Mouse (Mus musculus) MEL (cell line): ENCODE data around the gene Mtfp1. TPM values are rescaled to one million over a fixed set of nuclear protein-coding genes. Genes with fewer than 3 reads are reported as not detected.
"Not testable (repeated sequence)": the region's sequence is repeated elsewhere in the genome, so short reads cannot be mapped to it uniquely, and the experiment has no call there.

Source experiments
- DNase-seq: peaks from one replicate; pipeline ENCODE4 v3.0.0; 2011; ENCODE audit warnings: low read depth, low spot score
- H3K27ac ChIP-seq: 2 replicates; pipeline ENCODE4 v1.5.1; 2012; ENCODE audit warnings: low read depth, mild to moderate bottlenecking, control low read depth, low read length, moderate library complexity; ENCODE audit not compliant: control insufficient read depth
- H3K27me3 ChIP-seq, 2 experiments: fragments of 150-350 bp in 1 of 2; sonication (generic) in 1 of 2; 2 replicates each; pipeline ENCODE4 v1.6.1; 2012; ENCODE audit warnings: low read length in 2 of 2, mild to moderate bottlenecking in 2 of 2, improper control_type of control experiment in 1 of 2, moderate library complexity in 1 of 2; ENCODE audit not compliant: insufficient read depth in 2 of 2, control insufficient read depth in 1 of 2
- H3K36me3 ChIP-seq, 2 experiments: 2 replicates each; pipeline ENCODE4 v1.6.1; 2012 to 2014; ENCODE audit warnings: low read length in 2 of 2, improper control_type of control experiment in 1 of 2, inconsistent platforms in 1 of 2, mild to moderate bottlenecking in 1 of 2; ENCODE audit not compliant: insufficient read depth in 2 of 2, control insufficient read depth in 1 of 2
- H3K4me1 ChIP-seq, 2 experiments: fragments of 150-350 bp in 1 of 2; sonication (generic) in 1 of 2; 2 replicates each; pipeline ENCODE4 v1.6.1; 2012; ENCODE audit warnings: low read length in 2 of 2, improper control_type of control experiment in 1 of 2, mild to moderate bottlenecking in 1 of 2; ENCODE audit not compliant: insufficient read depth in 2 of 2, control insufficient read depth in 1 of 2
- H3K4me3 ChIP-seq, 2 experiments: fragments of 150-350 bp in 1 of 2; sonication (generic) in 1 of 2; 2 replicates each; pipeline ENCODE4 v1.5.1; 2012; ENCODE audit warnings: low read depth in 2 of 2, low read length in 2 of 2, mild to moderate bottlenecking in 2 of 2, moderate library complexity in 2 of 2, control low read depth in 1 of 2, improper control_type of control experiment in 1 of 2; ENCODE audit not compliant: control insufficient read depth in 1 of 2, insufficient read depth in 1 of 2
- H3K79me2 ChIP-seq: 2 replicates; pipeline ENCODE4 v1.6.1; 2012; ENCODE audit warnings: mild to moderate bottlenecking, low read length, moderate library complexity; ENCODE audit not compliant: control insufficient read depth, poor library complexity, insufficient read depth
- H3K9ac ChIP-seq: 2 replicates; pipeline ENCODE4 v1.6.1; 2012; ENCODE audit warnings: low read depth, mild to moderate bottlenecking, control low read depth, low read length, moderate library complexity; ENCODE audit not compliant: control insufficient read depth, poor library complexity, severe bottlenecking
- H3K9me3 ChIP-seq: fragments of 150-350 bp; sonication (generic); replicated peaks from 2 replicates; pipeline ENCODE4 v1.6.1; 2012; ENCODE audit warnings: mild to moderate bottlenecking, low read length, improper control_type of control experiment, moderate library complexity; ENCODE audit not compliant: insufficient read depth
- CHD2 ChIP-seq: IDR thresholded peaks from 2 replicates; pipeline ENCODE4 v1.6.1; 2011; ENCODE audit warnings: low read length, improper control_type of control experiment
- CTCF ChIP-seq, 3 experiments: IDR thresholded peaks in 2 of 3; conservative IDR thresholded peaks in 1 of 3; 2 replicates each; pipeline ENCODE4 v1.5.1; 2011 to 2012; ENCODE audit warnings: low read length in 3 of 3, low read depth in 2 of 3, mild to moderate bottlenecking in 2 of 3, improper control_type of control experiment in 1 of 3, inconsistent platforms in 1 of 3, mixed read lengths in 1 of 3, moderate library complexity in 1 of 3; ENCODE audit not compliant: control insufficient read depth in 1 of 3, insufficient read depth in 1 of 3, poor library complexity in 1 of 3, severe bottlenecking in 1 of 3
- E2F4 ChIP-seq: IDR thresholded peaks from 2 replicates; pipeline ENCODE4 v1.6.1; 2011; ENCODE audit warnings: low read depth, low read length, improper control_type of control experiment, borderline replicate concordance
- ELF1 ChIP-seq: IDR thresholded peaks from 2 replicates; pipeline ENCODE4 v1.6.1; 2014; ENCODE audit warnings: low read depth, mild to moderate bottlenecking, inconsistent platforms, low read length, improper control_type of control experiment, moderate library complexity
- EP300 ChIP-seq, 2 experiments: IDR thresholded peaks; 2 replicates each; pipeline ENCODE4 v1.6.1; 2011; ENCODE audit warnings: improper control_type of control experiment in 2 of 2, low read length in 2 of 2, low read depth in 1 of 2, mild to moderate bottlenecking in 1 of 2
- ETS1 ChIP-seq: IDR thresholded peaks from 2 replicates; pipeline ENCODE4 v1.6.1; 2012; ENCODE audit warnings: low read depth, mild to moderate bottlenecking, inconsistent platforms, low read length, improper control_type of control experiment, moderate library complexity
- GABPA ChIP-seq: IDR thresholded peaks from 2 replicates; pipeline ENCODE4 v1.6.1; 2012; ENCODE audit warnings: low read depth, mild to moderate bottlenecking, inconsistent platforms, low read length, improper control_type of control experiment, moderate library complexity
- GATA1 ChIP-seq: IDR thresholded peaks from 2 replicates; pipeline ENCODE4 v1.6.1; 2011; ENCODE audit warnings: low read depth, low read length, improper control_type of control experiment
- KAT2A ChIP-seq: conservative IDR thresholded peaks from 2 replicates; pipeline ENCODE4 v1.6.1; 2012; ENCODE audit warnings: low read depth, low read length, improper control_type of control experiment, inconsistent platforms
- MAFK ChIP-seq: IDR thresholded peaks from 2 replicates; pipeline ENCODE4 v1.6.1; 2011; ENCODE audit warnings: low read depth, mild to moderate bottlenecking, low read length, improper control_type of control experiment, borderline replicate concordance
- MAX ChIP-seq: IDR thresholded peaks from 2 replicates; pipeline ENCODE4 v1.6.1; 2011; ENCODE audit warnings: low read length, improper control_type of control experiment
- MEF2A ChIP-seq: IDR thresholded peaks from 2 replicates; pipeline ENCODE4 v1.6.1; 2014; ENCODE audit warnings: low read depth, mild to moderate bottlenecking, inconsistent platforms, low read length, improper control_type of control experiment; ENCODE audit not compliant: poor library complexity, insufficient replicate concordance, severe bottlenecking; ENCODE audit errors: extremely low read depth
- MXI1 ChIP-seq: IDR thresholded peaks from 2 replicates; pipeline ENCODE4 v1.6.1; 2011; ENCODE audit warnings: mild to moderate bottlenecking, low read depth, low read length, improper control_type of control experiment
- NELFE ChIP-seq: IDR thresholded peaks from 2 replicates; pipeline ENCODE4 v1.6.1; 2011; ENCODE audit warnings: low read depth, low read length, improper control_type of control experiment
- POLR2A ChIP-seq, 2 experiments: IDR thresholded peaks; 2 replicates each; pipeline ENCODE4 v1.6.1; 2011 to 2012; ENCODE audit warnings: low read length in 2 of 2, mild to moderate bottlenecking in 2 of 2, control low read depth in 1 of 2, improper control_type of control experiment in 1 of 2, low read depth in 1 of 2, moderate library complexity in 1 of 2; ENCODE audit not compliant: control insufficient read depth in 1 of 2, insufficient read depth in 1 of 2, poor library complexity in 1 of 2
- POLR2AphosphoS2 ChIP-seq: IDR thresholded peaks from 2 replicates; pipeline ENCODE4 v1.6.1; 2011; ENCODE audit warnings: low read length, improper control_type of control experiment
- POLR2AphosphoS5 ChIP-seq: IDR thresholded peaks from 2 replicates; pipeline ENCODE4 v1.6.1; 2012; ENCODE audit warnings: low read depth, borderline replicate concordance, mild to moderate bottlenecking, inconsistent platforms, low read length, moderate library complexity, mixed read lengths
- RAD21 ChIP-seq: IDR thresholded peaks from 2 replicates; pipeline ENCODE4 v1.6.1; 2011; ENCODE audit warnings: mild to moderate bottlenecking, low read depth, low read length, improper control_type of control experiment
- SIN3A ChIP-seq: IDR thresholded peaks from 2 replicates; pipeline ENCODE4 v1.6.1; 2012; ENCODE audit warnings: low read length, improper control_type of control experiment, inconsistent platforms
- SMC3 ChIP-seq: IDR thresholded peaks from 2 replicates; pipeline ENCODE4 v1.6.1; 2011; ENCODE audit warnings: low read depth, low read length, improper control_type of control experiment
- TAL1 ChIP-seq: IDR thresholded peaks from 2 replicates; pipeline ENCODE4 v1.6.1; 2012; ENCODE audit warnings: mild to moderate bottlenecking, inconsistent platforms, low read length, moderate library complexity, mixed read lengths
- TCF12 ChIP-seq: IDR thresholded peaks from 2 replicates; pipeline ENCODE4 v1.6.1; 2014; ENCODE audit warnings: low read depth, mild to moderate bottlenecking, inconsistent platforms, low read length, improper control_type of control experiment, moderate library complexity
- UBTF ChIP-seq: IDR thresholded peaks from 2 replicates; pipeline ENCODE4 v1.6.1; 2012; ENCODE audit warnings: low read depth, mild to moderate bottlenecking, inconsistent platforms, low read length, improper control_type of control experiment, moderate library complexity, borderline replicate concordance; ENCODE audit not compliant: insufficient read depth
- USF1 ChIP-seq: IDR thresholded peaks from 2 replicates; pipeline ENCODE4 v1.6.1; 2014; ENCODE audit warnings: low read depth, mild to moderate bottlenecking, inconsistent platforms, low read length, improper control_type of control experiment, moderate library complexity
- ZC3H11A ChIP-seq: IDR thresholded peaks from 2 replicates; pipeline ENCODE4 v1.6.1; 2012; ENCODE audit warnings: low read depth, mild to moderate bottlenecking, inconsistent platforms, low read length, improper control_type of control experiment
- ZKSCAN1 ChIP-seq: IDR thresholded peaks from 2 replicates; pipeline ENCODE4 v1.6.1; 2012; ENCODE audit warnings: low read depth, mild to moderate bottlenecking, inconsistent platforms, low read length, improper control_type of control experiment, moderate library complexity
- polyA plus RNA-seq, 2 experiments: library from polyadenylated mRNA; stranded (reverse) in 1 of 2; unstranded in 1 of 2; fragments of >175 nt in 1 of 2; fragments of >200 nt in 1 of 2; gene quantifications; 2 replicates each; pipeline versions ENCODE4 v1.2.1 to v1.2.4; 2012; ENCODE audit warnings: low replicate concordance in 2 of 2, low read depth in 1 of 2; ENCODE audit not compliant: insufficient read length in 2 of 2, insufficient read depth in 1 of 2, missing spikeins in 1 of 2
- total RNA-seq: library from RNA; depleted of rRNA; stranded (reverse); fragments of 300-350 nt; gene quantifications from 2 replicates; pipeline ENCODE4 v1.2.3, GENCODE M21; 2012

Mtfp1 gene
- total and polyA plus RNA-seq, 3 experiments, result 70.5 to 84.8 TPM; not detected in 1

GRCm38 (mm10) chr11:4128461-4128860 is 33.2 kb upstream of the Mtfp1 start:
- H3K36me3 ChIP-seq, result not testable (repeated sequence)
- TF ChIP-seq SIN3A (peak; percentile 50), TCF12 (peak; percentile 76), ETS1 (0 out of 2 replicates have a peak, but pooled peaks have one; percentile 11), GATA1 (peak; percentile 71), TAL1 (peak; percentile 69), EP300 (IDR thresholded peaks at IDR 0.05; ENCODE audit: low read depth in 1 of 2, low read length in 2 of 2) (peak; percentile 63 to 72)
- TF ChIP-seq, all 39 proteins: peak for 6; not testable (repeated sequence) for 33
- H3K27ac ChIP-seq, H3K4me1 ChIP-seq, H3K4me3 ChIP-seq, H3K79me2 ChIP-seq, H3K9me3 ChIP-seq, H3K9ac ChIP-seq, H3K27me3 ChIP-seq: not testable (repeated sequence)
- DNase-seq, result peak; percentile 50

GRCm38 (mm10) chr11:4127059-4127458 is 31.8 kb upstream of the Mtfp1 start:
- H3K4me1 ChIP-seq, result peaks cover 2 to 13% of the 10 kb centered on the region in 2 experiments; a peak in 3 of 4 replicates
- H3K4me3 ChIP-seq, result no peak overlapping the region
- no peaks in the 10 kb centered on the region for H3K79me2 ChIP-seq
- H3K27me3 ChIP-seq, result no peaks in the 10 kb centered on the region
- no peak overlapping the region for H3K27ac ChIP-seq
- no peak overlapping the region for H3K9ac ChIP-seq
- no peaks in the 10 kb centered on the region for H3K9me3 ChIP-seq
- TF ChIP-seq SMC3, result peak; percentile 52
- no peak for TF ChIP-seq ETS1
- TF ChIP-seq ZC3H11A, result peak; percentile 19; the same call in 1 of the 2 replicates
- TF ChIP-seq KAT2A, result no peak
- peak; percentile 7 to 64 (median 50); a peak in 4 of 6 replicates for TF ChIP-seq CTCF (IDR thresholded peaks at IDR 0.05 in 2 of 3, conservative IDR thresholded peaks at IDR 0.05 in 1 of 3; ENCODE audit: control insufficient read depth in 1 of 3, insufficient read depth in 1 of 3, low read depth in 2 of 3, low read length in 3 of 3, poor library complexity in 1 of 3, severe bottlenecking in 1 of 3)
- no peak for TF ChIP-seq POLR2AphosphoS2
- TF ChIP-seq RAD21, result peak; percentile 52
- peaks cover 0 to 10% of the 10 kb centered on the region in 2 experiments; a peak in 2 of 4 replicates for H3K36me3 ChIP-seq
- peak; percentile 73 for DNase-seq

- Histone ChIP-seq H3K9me3 (no peaks in the 10 kb centered on the region), H3K4me1 (peaks cover 2 to 30% of the 10 kb centered on the region in 2 experiments; a peak in 3 of 4 replicates), H3K79me2 (no peaks in the 10 kb centered on the region), H3K27me3 (no peaks in the 10 kb centered on the region), H3K27ac (no peak overlapping the region), H3K9ac (no peak overlapping the region), H3K36me3 (peaks cover 0 to 15% of the 10 kb centered on the region in 2 experiments; a peak in 2 of 4 replicates), H3K4me3 (peak overlapping the region; percentile 51 to 76)
- DNase-seq, result peak; percentile 87
- no peak for TF ChIP-seq MAX
- TF ChIP-seq ETS1, result no peak
- TF ChIP-seq ELF1, result no peak
- no peak for TF ChIP-seq E2F4
- TF ChIP-seq UBTF, result no peak
- TF ChIP-seq NELFE, result no peak
- TF ChIP-seq ZKSCAN1, result no peak
- TF ChIP-seq MAFK, result no peak
- no peak for TF ChIP-seq EP300 (IDR thresholded peaks at IDR 0.05; ENCODE audit: low read depth in 1 of 2, low read length in 2 of 2)
- no peak for TF ChIP-seq MXI1
- TF ChIP-seq GABPA, result no peak
- TF ChIP-seq GATA1, result no peak
- TF ChIP-seq POLR2AphosphoS5, result no peak
- TF ChIP-seq MEF2A, result no peak
- TF ChIP-seq SMC3, result peak; percentile 86
- TF ChIP-seq POLR2A (IDR thresholded peaks at IDR 0.05; ENCODE audit: control insufficient read depth in 1 of 2, insufficient read depth in 1 of 2, low read depth in 1 of 2, low read length in 2 of 2, poor library complexity in 1 of 2), result no peak
- no peak for TF ChIP-seq USF1
- TF ChIP-seq CHD2, result no peak
These were observed 28.7 kb upstream of the Mtfp1 start for GRCm38 (mm10) chr11:4123922-4124321.
